Mouse (Mus musculus) heart, embryonic 10.5 days (tissue): ENCODE data around the gene Iglon5. TPM values are rescaled to one million over a fixed set of nuclear protein-coding genes. Genes with fewer than 3 reads are reported as not detected.

ENCODE experiments used
- DNase-seq: peaks from one replicate; pipeline ENCODE4 v3.0.0-alpha.2; 2017; ENCODE audit warnings: low spot score
- H3K27ac ChIP-seq: fragments of 300-500 bp; sonication (generic); 2 replicates; pipeline ENCODE4 v1.5.1; 2016; ENCODE audit warnings: mild to moderate bottlenecking
- H3K27me3 ChIP-seq: fragments of 300-500 bp; sonication (generic); 2 replicates; pipeline ENCODE4 v1.6.1; 2016; ENCODE audit warnings: mild to moderate bottlenecking; ENCODE audit not compliant: poor library complexity, insufficient read depth, severe bottlenecking
- H3K36me3 ChIP-seq: fragments of 300-500 bp; sonication (generic); 2 replicates; pipeline ENCODE4 v1.6.1; 2016; ENCODE audit warnings: mild to moderate bottlenecking, moderate library complexity
- H3K4me1 ChIP-seq: fragments of 300-500 bp; sonication (generic); 2 replicates; pipeline ENCODE4 v1.6.1; 2016; ENCODE audit warnings: mild to moderate bottlenecking
- H3K4me3 ChIP-seq: fragments of 300-500 bp; sonication (generic); 2 replicates; pipeline ENCODE4 v1.5.1; 2016; ENCODE audit warnings: mild to moderate bottlenecking, moderate library complexity
- H3K9me3 ChIP-seq: fragments of 300-500 bp; sonication (generic); 2 replicates; pipeline ENCODE4 v1.6.1; 2016; ENCODE audit warnings: mild to moderate bottlenecking, moderate library complexity
- WGBS: fragments of 180-500 bp; shearing (Covaris S2); methylation state at CpG from one replicate; pipeline ENCODE4 v1.1.7; 2016; 5-methylcytosine and 5-hydroxymethylcytosine counted together
- polyA plus RNA-seq: library from polyadenylated mRNA; unstranded; fragments of >200 nt; fragmentation: Nextera tagmentation; extraction: Ambion mirVana; gene quantifications from 2 replicates; pipeline ENCODE4 v1.2.1, GENCODE M21; 2016

Gene Iglon5
- polyA plus RNA-seq, 1 experiment from 2014 or later: 0.20 TPM

DNA sequence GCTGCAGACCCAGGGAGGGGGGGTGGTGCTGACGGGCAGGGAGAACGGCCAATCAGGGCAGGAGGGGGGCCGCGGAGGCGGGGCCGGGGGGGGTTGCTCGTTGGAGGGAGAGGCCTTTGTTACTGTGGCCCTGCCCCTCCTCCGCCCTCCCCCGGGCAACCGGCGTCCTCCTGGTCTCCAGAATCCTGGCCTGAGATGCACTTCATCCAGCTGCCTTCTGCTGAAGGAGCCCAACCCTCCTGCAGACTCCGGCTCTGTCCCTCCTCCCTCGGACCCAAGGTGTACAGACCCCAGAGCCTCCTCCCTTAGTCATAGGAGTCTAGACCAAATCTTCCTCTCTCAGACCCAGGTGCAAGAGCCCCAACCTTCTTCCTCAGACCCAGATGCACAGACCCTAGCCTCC lies 308 bp upstream of the Iglon5 start:
- Histone ChIP-seq H3K27ac (peak overlapping the region; percentile 54; the same call in 1 of the 2 replicates), H3K27me3 (peaks cover 64% of the 10 kb centered on the region), H3K36me3 (no peaks in the 10 kb centered on the region), H3K4me1 (peaks cover 9% of the 10 kb centered on the region; the same call in 1 of the 2 replicates), H3K9me3 (no peaks in the 10 kb centered on the region), H3K4me3 (peak overlapping the region; percentile 59)
- WGBS: 5% methylated on average over 6 of the region's 13 CpGs
- no peak for DNase-seq

DNA sequence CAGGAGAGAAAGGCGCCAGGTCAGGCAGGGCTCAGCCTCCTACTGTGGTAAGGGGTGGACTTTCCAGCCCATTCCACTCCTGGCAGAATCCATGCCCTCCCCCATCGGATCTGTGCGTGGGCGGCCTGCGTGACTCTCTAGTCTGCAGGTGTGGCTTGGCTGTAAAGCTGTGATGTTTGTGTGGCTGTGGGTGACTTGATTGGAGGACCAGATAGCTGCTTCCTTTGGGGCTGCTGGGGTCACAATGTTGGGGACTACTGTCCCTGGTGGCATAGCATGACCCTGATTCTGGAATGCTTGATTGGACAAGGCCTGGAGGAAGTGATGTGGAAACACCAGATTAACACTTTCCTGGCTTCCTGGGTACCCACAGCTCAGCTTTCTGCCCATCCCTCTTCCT lies 1.2 kb downstream of the Iglon5 start:
- no peak overlapping the region for H3K27ac ChIP-seq
- no peak overlapping the region for H3K4me3 ChIP-seq
- no peak for DNase-seq
- H3K36me3 ChIP-seq: no peaks in the 10 kb centered on the region
- WGBS: 33% methylated on average over 5 of the region's 5 CpGs
- peaks cover 9% of the 10 kb centered on the region; the same call in 1 of the 2 replicates for H3K4me1 ChIP-seq
- no peaks in the 10 kb centered on the region for H3K9me3 ChIP-seq
- peaks cover 54% of the 10 kb centered on the region for H3K27me3 ChIP-seq

- H3K27ac ChIP-seq: no peak overlapping the region
- H3K9me3 ChIP-seq: no peaks in the 10 kb centered on the region
- H3K27me3 ChIP-seq: peaks cover 14% of the 10 kb centered on the region
- no peaks in the 10 kb centered on the region for H3K36me3 ChIP-seq
- H3K4me3 ChIP-seq: no peak overlapping the region
- DNase-seq: no peak
- H3K4me1 ChIP-seq: 0 out of 2 replicates have a peak, but pooled peaks cover 2% of the 10 kb centered on the region
- 7% methylated on average over 10 of the region's 10 CpGs for WGBS
These were observed 6.6 kb downstream of the Iglon5 start for GRCm38 (mm10) chr7:43483236-43483635.

- no peak for DNase-seq
- Histone ChIP-seq H3K27ac (no peak overlapping the region), H3K9me3 (no peaks in the 10 kb centered on the region), H3K36me3 (no peaks in the 10 kb centered on the region), H3K4me1 (0 out of 2 replicates have a peak, but pooled peaks cover 2% of the 10 kb centered on the region), H3K27me3 (peaks cover 21% of the 10 kb centered on the region), H3K4me3 (no peak overlapping the region)
- WGBS: 67% methylated on average over 8 of the region's 8 CpGs
These were observed 7.7 kb downstream of the Iglon5 start for GRCm38 (mm10) chr7:43482090-43482716.

DNA sequence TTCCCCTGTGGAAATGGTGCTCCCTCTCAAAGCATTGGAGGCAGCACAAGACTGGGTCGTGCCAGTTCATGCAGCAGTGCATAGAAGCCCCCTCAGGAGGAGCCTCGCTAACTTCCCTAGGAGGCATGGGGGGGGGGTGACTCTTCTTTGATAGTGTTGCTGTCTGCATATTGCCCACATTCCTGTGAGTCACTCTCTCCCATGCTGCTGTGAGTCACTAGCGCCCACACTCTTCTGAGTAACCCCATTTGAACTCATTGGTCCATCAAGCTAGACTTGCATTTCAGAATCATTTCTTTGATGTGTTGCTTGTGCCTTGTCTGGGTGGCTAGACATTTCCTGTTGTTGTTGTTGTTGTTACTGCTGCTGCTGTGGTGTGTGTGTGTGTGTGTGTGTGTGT lies 8.7 kb downstream of the Iglon5 start:
- no peak for DNase-seq
- WGBS: 70% methylated on average over 3 of the region's 3 CpGs
- Histone ChIP-seq H3K27me3 (peaks cover 31% of the 10 kb centered on the region), H3K4me1 (peaks cover 11% of the 10 kb centered on the region), H3K4me3 (no peak overlapping the region), H3K36me3 (no peaks in the 10 kb centered on the region), H3K9me3 (no peaks in the 10 kb centered on the region), H3K27ac (no peak overlapping the region)

DNA sequence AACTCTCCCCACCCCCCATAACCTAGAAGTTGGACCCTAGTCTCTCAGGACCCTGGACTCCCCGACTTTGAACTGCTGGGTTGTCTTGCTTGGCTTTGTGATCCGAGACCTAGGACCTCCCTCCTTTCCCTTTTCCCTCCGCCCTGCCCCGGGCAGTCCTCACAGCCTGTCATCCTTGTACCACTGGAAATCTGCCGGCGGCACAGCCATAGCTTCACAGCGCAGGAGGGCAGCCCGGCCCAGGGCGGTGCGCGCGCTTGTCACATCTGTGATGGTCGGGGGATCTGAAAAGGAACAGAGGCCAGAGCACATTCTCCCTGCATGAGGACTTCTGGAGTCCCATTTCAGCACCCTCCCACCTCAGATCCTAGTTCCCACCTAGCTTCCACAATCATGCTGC lies 13.5 kb downstream of the Iglon5 start:
- no peaks in the 10 kb centered on the region for H3K9me3 ChIP-seq
- H3K4me3 ChIP-seq: peak overlapping the region; percentile 38
- no peaks in the 10 kb centered on the region for H3K36me3 ChIP-seq
- 4% methylated on average over 13 of the region's 13 CpGs for WGBS
- no peak for DNase-seq
- H3K4me1 ChIP-seq: peaks cover 14% of the 10 kb centered on the region
- peaks cover 68% of the 10 kb centered on the region for H3K27me3 ChIP-seq
- H3K27ac ChIP-seq: no peak overlapping the region

DNA sequence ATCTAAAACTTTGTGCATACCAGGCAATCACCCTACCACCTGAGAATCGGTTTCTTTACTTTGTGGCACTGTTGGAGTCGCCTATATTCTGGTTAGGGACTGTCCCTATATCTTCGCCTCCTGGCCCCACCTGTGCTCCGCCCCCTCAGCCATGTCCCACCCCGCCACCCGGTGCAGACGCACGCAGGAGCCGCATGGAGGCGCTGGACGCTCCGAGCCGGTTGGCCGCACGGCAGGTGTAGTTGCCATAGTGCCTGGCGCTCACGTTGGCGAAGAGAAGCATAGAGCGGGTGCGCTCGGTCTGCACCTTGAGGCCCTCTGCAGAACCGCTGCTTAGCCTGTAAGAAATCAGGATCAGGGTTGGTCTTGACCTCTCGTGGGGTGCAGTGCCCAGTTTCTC lies 14.2 kb downstream of the Iglon5 start:
- Histone ChIP-seq H3K9me3 (no peaks in the 10 kb centered on the region), H3K4me1 (peaks cover 14% of the 10 kb centered on the region), H3K27ac (no peak overlapping the region), H3K27me3 (peaks cover 68% of the 10 kb centered on the region), H3K4me3 (no peak overlapping the region; the same call in 1 of the 2 replicates), H3K36me3 (no peaks in the 10 kb centered on the region)
- no peak for DNase-seq
- WGBS: 4% methylated on average over 23 of the region's 23 CpGs

GRCm38 (mm10) chr7:43470373-43470772 lies 19.5 kb downstream of the Iglon5 start:
- Histone ChIP-seq H3K27ac (no peak overlapping the region), H3K4me3 (no peak overlapping the region), H3K36me3 (no peaks in the 10 kb centered on the region), H3K27me3 (peaks cover 39% of the 10 kb centered on the region), H3K4me1 (peaks cover 10% of the 10 kb centered on the region), H3K9me3 (no peaks in the 10 kb centered on the region)
- WGBS: 37% methylated on average over 8 of the region's 8 CpGs
- no peak for DNase-seq

GRCm38 (mm10) chr7:43466099-43466694 lies 23.7 kb downstream of the Iglon5 start:
- no peaks in the 10 kb centered on the region for H3K9me3 ChIP-seq
- H3K4me1 ChIP-seq: peaks cover 19% of the 10 kb centered on the region
- under 1% methylated on average over 33 of the region's 33 CpGs for WGBS
- peak overlapping the region; percentile 36; the same call in 1 of the 2 replicates for H3K27ac ChIP-seq
- DNase-seq: peak; percentile 89
- H3K27me3 ChIP-seq: peaks cover 41% of the 10 kb centered on the region
- H3K4me3 ChIP-seq: peak overlapping the region; percentile 59
- no peaks in the 10 kb centered on the region for H3K36me3 ChIP-seq

GRCm38 (mm10) chr7:43465344-43466098 lies 24.4 kb downstream of the Iglon5 start:
- Histone ChIP-seq H3K27ac (peak overlapping the region; percentile 79), H3K4me1 (peaks cover 19% of the 10 kb centered on the region), H3K4me3 (peak overlapping the region; percentile 59), H3K36me3 (no peaks in the 10 kb centered on the region), H3K9me3 (no peaks in the 10 kb centered on the region), H3K27me3 (peaks cover 41% of the 10 kb centered on the region)
- 1% methylated on average over 33 of the region's 33 CpGs for WGBS
- peak; percentile 96 for DNase-seq

- H3K27ac ChIP-seq: peak overlapping the region; percentile 79
- DNase-seq: no peak
- H3K36me3 ChIP-seq: no peaks in the 10 kb centered on the region
- H3K4me1 ChIP-seq: peaks cover 19% of the 10 kb centered on the region
- H3K9me3 ChIP-seq: no peaks in the 10 kb centered on the region
- peak overlapping the region; percentile 59 for H3K4me3 ChIP-seq
- H3K27me3 ChIP-seq: peaks cover 41% of the 10 kb centered on the region
- 9% methylated on average over 35 of the region's 35 CpGs for WGBS
These were observed 25.0 kb downstream of the Iglon5 start for GRCm38 (mm10) chr7:43464864-43465343.

DNA sequence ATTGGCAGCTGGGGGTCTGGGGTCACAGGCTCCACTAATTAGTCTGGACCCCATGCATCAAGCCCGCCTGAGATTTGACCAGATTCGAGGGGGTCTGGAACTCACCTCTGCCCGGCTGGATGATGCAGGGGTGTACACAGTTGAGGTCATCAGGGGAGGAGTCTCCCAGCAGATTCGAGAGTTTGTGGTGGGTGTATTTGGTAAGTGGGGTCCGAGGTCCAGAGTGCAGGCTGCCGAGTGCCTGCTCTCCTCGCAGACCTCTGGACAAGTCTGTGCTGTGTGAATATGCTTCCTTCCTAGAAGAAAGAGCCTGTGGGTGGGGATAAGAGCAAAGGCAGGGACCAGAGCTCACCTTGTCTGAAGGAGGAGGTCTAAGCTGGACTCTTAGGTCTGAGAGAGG lies 25.9 kb downstream of the Iglon5 start:
- Histone ChIP-seq H3K4me3 (no peak overlapping the region), H3K36me3 (no peaks in the 10 kb centered on the region), H3K4me1 (peaks cover 19% of the 10 kb centered on the region), H3K9me3 (no peaks in the 10 kb centered on the region), H3K27ac (no peak overlapping the region), H3K27me3 (peaks cover 41% of the 10 kb centered on the region)
- 79% methylated on average over 7 of the region's 7 CpGs for WGBS
- DNase-seq: no peak

DNA sequence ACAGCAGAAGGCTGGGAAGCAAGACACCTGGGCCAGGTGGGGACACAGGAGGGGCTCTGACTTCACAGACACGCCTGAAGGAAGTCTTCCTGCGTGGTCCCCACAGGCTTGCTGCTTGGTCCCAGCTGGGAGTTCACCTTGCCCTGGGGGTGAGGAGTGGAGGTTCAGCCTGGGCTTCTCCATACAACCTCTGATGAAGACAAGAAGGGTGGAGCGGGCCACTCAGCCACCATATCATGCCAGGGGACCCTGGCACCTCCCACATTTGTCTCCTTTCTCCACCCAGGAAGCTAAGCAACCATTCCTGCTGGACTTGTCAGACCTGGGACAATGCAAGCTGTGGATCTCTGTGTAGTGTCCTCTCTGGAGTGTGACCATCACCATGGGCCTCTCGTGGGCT lies 27.0 kb downstream of the Iglon5 start, which contains the start of gene Vsig10l:
TSS of gene Vsig10l (plus strand) at position 301 of the 400 bp plus-strand sequence.
- H3K27me3 ChIP-seq: peaks cover 39% of the 10 kb centered on the region
- WGBS: 62% methylated on average over 4 of the region's 4 CpGs
- no peak within 1 kb of the TSS for H3K4me3 ChIP-seq
- DNase-seq: no peak
- H3K36me3 ChIP-seq: peaks cover 2% of the 10 kb centered on the region
- no peaks in the 10 kb centered on the region for H3K9me3 ChIP-seq
- H3K4me1 ChIP-seq: peaks cover 19% of the 10 kb centered on the region
- no peak within 1 kb of the TSS for H3K27ac ChIP-seq
